Mouse (Mus musculus) spleen, adult 2 months (tissue): ENCODE results near the gene Cadm1. TPM values are rescaled to one million over a fixed set of nuclear protein-coding genes. Genes with fewer than 3 reads are reported as not detected.

Experiments
- DNase-seq, 2 experiments: peaks; one replicate each; pipeline versions ENCODE4 v3.0.0 to v3.0.0-alpha.2; 2012 to 2021; ENCODE audit warnings: low spot score in 2 of 2, low read depth in 1 of 2
- H3K27ac ChIP-seq: fragments of 200-500 bp; 2 replicates; pipeline ENCODE4 v1.5.1; 2012; ENCODE audit warnings: low read length, inconsistent platforms; ENCODE audit not compliant: insufficient read depth
- H3K27me3 ChIP-seq: fragments of 200-500 bp; 2 replicates; pipeline ENCODE4 v1.6.1; 2012; ENCODE audit warnings: mild to moderate bottlenecking, moderate library complexity, low read length, inconsistent platforms; ENCODE audit not compliant: control insufficient read depth, insufficient read depth
- H3K36me3 ChIP-seq: fragments of 200-500 bp; 2 replicates; pipeline ENCODE4 v1.6.1; 2012; ENCODE audit warnings: mild to moderate bottlenecking, low read length, inconsistent platforms; ENCODE audit not compliant: control insufficient read depth, insufficient read depth
- H3K4me1 ChIP-seq: fragments of 200-500 bp; 2 replicates; pipeline ENCODE4 v1.6.1; 2011; ENCODE audit warnings: inconsistent platforms; ENCODE audit not compliant: control insufficient read depth, insufficient read depth, insufficient read length
- H3K4me3 ChIP-seq: fragments of 200-500 bp; 2 replicates; pipeline ENCODE4 v1.5.1; 2011; ENCODE audit warnings: mild to moderate bottlenecking, inconsistent platforms; ENCODE audit not compliant: insufficient read depth, insufficient read length; ENCODE audit errors: extremely low read depth
- CTCF ChIP-seq: fragments of 200-500 bp; IDR thresholded peaks from 2 replicates; pipeline ENCODE4 v1.5.1; 2011; ENCODE audit warnings: mild to moderate bottlenecking, inconsistent platforms; ENCODE audit not compliant: insufficient read depth, insufficient read length, insufficient replicate concordance; ENCODE audit errors: extremely low read depth
- POLR2A ChIP-seq: fragments of 200-500 bp; IDR thresholded peaks from 2 replicates; pipeline ENCODE4 v1.6.1; 2011; ENCODE audit warnings: low read depth, low read length, inconsistent platforms
- WGBS: fragments of 180-500 bp; shearing (Covaris S2); methylation state at CpG from one replicate; pipeline ENCODE4 v1.1.7; 2018; 5-methylcytosine and 5-hydroxymethylcytosine counted together
- polyA plus RNA-seq: library from polyadenylated mRNA; depleted of rRNA; stranded (reverse); fragments of >200 nt; gene quantifications from 2 replicates; pipeline ENCODE4 v1.2.3, GENCODE M21; 2012

The Cadm1 gene
- polyA plus RNA-seq, 1 experiment = 13.0 TPM

DNA sequence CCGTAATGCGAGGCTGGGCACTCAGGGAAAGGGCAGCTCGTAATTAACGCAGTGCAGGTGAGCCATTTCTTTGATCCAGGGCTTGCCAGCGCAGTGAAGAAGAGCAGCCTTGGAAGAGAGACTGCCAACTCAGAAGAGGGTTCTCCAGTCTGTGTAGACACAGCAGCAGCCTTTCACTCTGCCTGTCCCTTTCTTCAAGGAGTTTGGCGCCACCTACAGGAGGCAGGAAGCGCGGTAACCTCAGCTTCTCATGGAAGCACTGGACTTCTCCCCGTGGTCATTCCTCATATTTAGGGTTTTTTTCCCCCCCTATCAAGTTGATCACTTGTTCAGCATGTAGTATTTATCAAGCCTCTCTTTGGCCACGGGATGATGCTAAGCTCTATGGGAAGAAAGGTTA, 178.3 kb downstream of the Cadm1 start:
- H3K27ac ChIP-seq = no peak overlapping the region
- H3K4me3 ChIP-seq = no peak overlapping the region

DNA sequence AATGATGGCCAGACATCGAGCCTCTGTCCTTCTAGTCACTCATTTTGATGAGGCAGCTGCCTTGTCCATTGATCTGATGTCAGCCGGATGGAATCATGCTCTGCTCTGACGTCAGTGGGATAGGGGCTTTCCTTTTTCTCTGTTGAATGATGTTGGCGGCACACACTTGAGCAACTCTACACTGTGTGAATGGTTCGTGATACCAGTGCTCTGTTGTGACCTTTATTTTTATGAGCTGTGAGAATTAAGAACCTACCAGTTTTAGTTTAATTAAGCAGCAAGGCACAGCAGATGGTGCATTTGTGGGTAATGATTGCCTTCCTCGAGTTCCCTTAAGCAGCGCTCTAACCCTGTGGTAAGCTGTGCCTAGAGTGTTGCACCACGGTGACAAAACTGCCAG, 181.0 kb downstream of the Cadm1 start:
- no peaks in the 10 kb centered on the region for H3K36me3 ChIP-seq
- no peak overlapping the region for H3K27ac ChIP-seq
- WGBS = 85% methylated on average over 8 of the region's 8 CpGs
- TF ChIP-seq CTCF (no peak), POLR2A (no peak)
- no peak for DNase-seq
- H3K4me1 ChIP-seq = no peaks in the 10 kb centered on the region
- no peaks in the 10 kb centered on the region for H3K27me3 ChIP-seq
- H3K4me3 ChIP-seq = no peak overlapping the region

More for the DNA sequence above, 178.3 kb downstream of the Cadm1 start:
- no peaks in the 10 kb centered on the region for H3K27me3 ChIP-seq
- 38% methylated on average over 10 of the region's 10 CpGs for WGBS
- DNase-seq = peak in 1 of 2 experiments; percentile 28
- no peaks in the 10 kb centered on the region for H3K36me3 ChIP-seq
- TF ChIP-seq CTCF (peak; percentile 44; the same call in 1 of the 2 replicates), POLR2A (no peak)
- no peaks in the 10 kb centered on the region for H3K4me1 ChIP-seq

DNA sequence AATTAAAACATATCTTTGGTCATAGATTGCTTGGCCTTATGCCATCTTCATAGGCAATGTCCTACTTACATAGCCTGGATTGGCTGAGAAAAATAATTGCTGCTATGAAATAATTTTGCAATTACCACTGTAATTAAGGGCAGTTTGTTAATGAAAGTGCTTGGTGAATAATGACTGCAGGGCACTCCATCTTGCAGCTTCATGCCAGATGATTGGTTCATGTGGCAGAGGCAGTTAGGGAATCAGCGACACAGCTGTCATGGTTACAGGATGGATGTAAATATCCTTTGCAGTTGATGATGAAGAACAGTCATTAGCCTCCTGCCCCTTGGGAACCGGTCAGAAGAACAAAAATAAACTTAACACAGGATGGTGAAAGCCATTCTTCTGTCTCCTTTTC, 184.6 kb downstream of the Cadm1 start:
- WGBS = 75% methylated on average over 2 of the region's 2 CpGs
- H3K4me3 ChIP-seq = no peak overlapping the region

GRCm38 (mm10) chr9:47715415-47715814, 185.4 kb downstream of the Cadm1 start:
- Histone ChIP-seq H3K27ac (no peak overlapping the region), H3K4me3 (no peak overlapping the region), H3K27me3 (no peaks in the 10 kb centered on the region), H3K4me1 (no peaks in the 10 kb centered on the region), H3K36me3 (no peaks in the 10 kb centered on the region)
- WGBS = 87% methylated on average over 3 of the region's 3 CpGs
- no peak for TF ChIP-seq CTCF
- TF ChIP-seq POLR2A = no peak
- DNase-seq = no peak

More for the DNA sequence above, 184.6 kb downstream of the Cadm1 start:
- no peak for DNase-seq
- no peaks in the 10 kb centered on the region for H3K27me3 ChIP-seq
- no peak overlapping the region for H3K27ac ChIP-seq
- no peaks in the 10 kb centered on the region for H3K4me1 ChIP-seq
- no peaks in the 10 kb centered on the region for H3K36me3 ChIP-seq
- TF ChIP-seq POLR2A (no peak), CTCF (no peak)

DNA sequence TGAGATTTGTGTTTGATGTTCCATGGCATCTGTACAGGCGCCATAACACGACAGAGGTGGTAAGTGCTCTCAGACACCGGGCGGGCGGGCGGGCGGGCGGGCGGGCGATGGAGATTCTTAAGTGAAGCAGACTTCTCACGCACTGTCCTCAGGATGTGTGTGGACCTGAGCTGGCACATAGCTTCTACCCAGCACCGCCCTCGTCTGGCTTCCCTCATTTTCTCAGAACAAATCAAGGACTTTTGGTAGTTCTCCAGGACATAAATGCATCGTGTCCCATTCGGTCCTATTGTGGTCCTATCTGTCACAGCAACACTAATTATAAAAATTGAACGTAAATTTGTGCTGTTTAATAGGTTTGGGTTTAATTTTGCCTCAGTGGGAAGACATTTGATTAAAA, 186.9 kb downstream of the Cadm1 start:
- H3K4me1 ChIP-seq = no peaks in the 10 kb centered on the region
- no peaks in the 10 kb centered on the region for H3K27me3 ChIP-seq
- H3K4me3 ChIP-seq = no peak overlapping the region
- H3K27ac ChIP-seq = no peak overlapping the region
- DNase-seq = no peak
- no peaks in the 10 kb centered on the region for H3K36me3 ChIP-seq
- 90% methylated on average over 16 of the region's 16 CpGs for WGBS
- TF ChIP-seq POLR2A (no peak), CTCF (no peak)

- no peak for TF ChIP-seq CTCF
- TF ChIP-seq POLR2A = no peak
- H3K4me1 ChIP-seq = peaks cover 2% of the 10 kb centered on the region; the same call in 1 of the 2 replicates
- no peak for DNase-seq
- 94% methylated on average over 3 of the region's 3 CpGs for WGBS
- no peak overlapping the region for H3K27ac ChIP-seq
- no peaks in the 10 kb centered on the region for H3K27me3 ChIP-seq
- no peak overlapping the region for H3K4me3 ChIP-seq
- no peaks in the 10 kb centered on the region for H3K36me3 ChIP-seq
These were observed 197.6 kb downstream of the Cadm1 start for GRCm38 (mm10) chr9:47727611-47728010.

DNA sequence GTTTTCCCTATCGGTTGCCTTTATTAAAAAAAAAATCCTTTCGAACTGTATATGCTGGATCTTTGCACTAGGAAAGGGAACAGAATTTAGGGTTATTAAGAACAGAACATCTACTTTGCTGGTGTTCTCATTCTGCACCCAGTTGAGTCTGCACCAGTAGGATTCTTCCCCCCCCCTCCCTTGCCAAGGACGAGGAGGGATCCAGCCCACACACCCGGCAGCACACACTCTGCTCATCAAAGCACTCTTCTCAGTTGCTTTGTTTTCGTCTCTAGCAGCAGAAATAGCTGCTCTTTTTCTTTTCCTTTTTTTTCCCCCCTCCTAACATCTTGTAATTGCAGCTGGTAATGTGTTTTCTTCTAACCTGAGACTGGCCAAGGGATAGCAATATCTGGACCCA, 198.9 kb downstream of the Cadm1 start:
- peaks cover 2% of the 10 kb centered on the region; the same call in 1 of the 2 replicates for H3K4me1 ChIP-seq
- DNase-seq = no peak
- H3K4me3 ChIP-seq = no peak overlapping the region
- 77% methylated on average over 5 of the region's 5 CpGs for WGBS
- TF ChIP-seq POLR2A (no peak), CTCF (no peak)
- H3K36me3 ChIP-seq = no peaks in the 10 kb centered on the region
- no peak overlapping the region for H3K27ac ChIP-seq
- no peaks in the 10 kb centered on the region for H3K27me3 ChIP-seq
